Mouse (Mus musculus) frontal cortex, postnatal 36 days (tissue): ENCODE measurements around the gene Lamtor1.
A peak's percentile ranks its signal among the peaks of the same experiment; 100 is the strongest.
"Not testable (repeated sequence)": the region's sequence is repeated elsewhere in the genome, so short reads cannot be mapped to it uniquely, and the experiment has no call there.

Experiments used
- DNase-seq, 2 experiments: peaks; one replicate each; pipeline ENCODE4 v3.0.0; 2022; ENCODE audit warnings: low spot score in 2 of 2

The Lamtor1 gene

DNA sequence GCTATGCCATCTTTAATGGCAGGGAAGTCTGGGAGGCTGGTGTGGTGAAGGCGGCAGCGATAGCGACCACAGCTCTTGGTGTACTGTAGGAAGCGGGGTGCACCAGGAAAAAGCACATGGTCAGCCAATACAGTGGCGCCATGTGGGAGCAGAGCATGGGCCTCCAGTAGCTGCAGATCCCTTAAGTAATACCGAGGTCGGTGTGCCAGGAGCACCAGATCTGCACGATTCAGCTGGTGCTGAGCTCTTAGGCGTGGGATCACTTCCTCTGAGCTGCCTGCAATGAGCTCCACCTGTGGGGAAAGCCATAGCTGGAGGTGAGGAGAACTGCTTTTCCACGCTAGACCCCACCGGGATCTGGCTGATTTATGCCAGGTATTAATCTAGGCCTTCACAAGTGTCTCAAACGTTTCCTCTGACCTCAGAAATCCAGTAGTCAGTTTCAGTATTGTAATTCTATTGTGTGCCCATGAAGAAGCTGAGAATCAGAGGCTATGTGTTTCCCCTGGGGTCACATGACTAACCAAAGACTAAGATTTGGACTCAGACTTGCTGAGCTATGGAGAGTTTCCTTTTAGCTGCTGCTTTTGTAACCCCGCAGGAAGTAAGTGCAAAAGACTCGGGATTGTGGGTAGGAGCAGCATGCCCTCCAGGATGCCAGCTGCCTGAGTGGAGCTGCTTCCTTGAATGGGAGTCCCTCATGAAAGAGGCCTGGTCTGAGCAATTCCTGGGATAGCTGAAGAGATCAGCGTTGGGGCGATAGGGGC lies 5.2 kb upstream of the Lamtor1 start:
- DNase-seq = no peak

GRCm38 (mm10) chr7:101901969-101902368 lies 3.7 kb upstream of the Lamtor1 start:
- no peak for DNase-seq

DNA sequence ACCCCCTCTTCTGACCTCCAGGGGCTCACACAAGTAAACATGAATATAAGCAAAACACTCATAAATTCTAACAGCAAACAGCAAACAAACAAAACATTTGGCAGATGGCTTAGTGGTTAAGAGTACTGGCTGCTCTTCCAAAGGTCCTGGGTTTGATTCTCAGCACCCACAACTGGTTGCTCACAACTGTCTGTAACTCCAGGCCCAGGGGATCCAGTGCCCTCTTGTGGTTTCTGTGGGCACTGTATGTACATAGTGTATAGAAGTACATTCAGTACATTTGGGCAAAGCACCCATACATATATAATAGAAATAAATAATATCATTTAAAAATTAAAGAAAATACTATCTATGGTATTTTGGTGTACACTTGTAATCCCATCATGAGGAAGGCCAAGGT lies 2.9 kb upstream of the Lamtor1 start:
- no peak for DNase-seq

- DNase-seq = no peak
Measured at GRCm38 (mm10) chr7:101906287-101906681, 580 bp downstream of the Lamtor1 start, which contains the start of gene Tomt. Tomt (minus strand) TSS chr7:101906359.

GRCm38 (mm10) chr7:101906696-101907095 lies 992 bp downstream of the Lamtor1 start:
- DNase-seq = no peak

DNA sequence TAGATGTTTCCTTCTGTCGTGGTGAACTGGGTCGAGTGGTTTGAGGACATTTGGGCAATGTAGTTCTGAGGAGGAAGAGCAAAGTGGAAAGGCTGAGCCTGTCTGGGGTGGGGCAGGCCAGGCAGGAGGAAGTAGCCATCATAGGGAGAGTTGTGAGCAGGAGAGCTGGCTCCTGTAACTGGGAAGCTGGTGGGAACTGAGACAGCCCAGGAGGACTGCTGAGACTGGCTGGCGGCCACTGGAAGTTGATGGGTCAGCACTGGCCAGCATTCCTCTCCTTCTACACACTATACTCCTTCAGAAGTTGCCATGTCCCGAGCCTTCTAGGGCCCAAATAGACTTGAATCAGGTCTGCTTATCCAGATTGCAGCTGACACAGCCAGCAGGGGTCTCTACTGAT lies 2.7 kb downstream of the Lamtor1 start:
- no peak for DNase-seq

- DNase-seq = no peak
Measured at GRCm38 (mm10) chr7:101910138-101910537, 4.4 kb downstream of the Lamtor1 start.

DNA sequence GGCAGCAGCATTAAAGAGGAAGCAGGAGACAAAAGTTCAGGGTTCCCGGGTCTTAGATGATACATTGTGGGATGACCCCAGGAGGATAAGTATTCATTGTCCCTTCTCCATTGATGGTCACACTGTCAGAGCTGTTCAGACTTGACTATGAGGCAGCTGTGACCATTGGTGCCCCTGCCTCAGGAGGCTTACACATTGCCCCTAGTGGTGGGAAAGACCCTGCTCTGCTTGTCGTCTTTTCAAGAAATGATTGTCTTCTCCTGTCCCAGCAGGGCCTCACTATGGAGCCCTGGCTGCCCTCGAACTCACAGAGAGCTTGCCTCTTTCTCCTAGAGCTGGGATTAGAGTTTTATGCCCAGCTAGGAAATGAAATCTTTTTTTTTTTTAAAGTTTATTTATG lies 6.3 kb downstream of the Lamtor1 start:
- DNase-seq = no peak

DNA sequence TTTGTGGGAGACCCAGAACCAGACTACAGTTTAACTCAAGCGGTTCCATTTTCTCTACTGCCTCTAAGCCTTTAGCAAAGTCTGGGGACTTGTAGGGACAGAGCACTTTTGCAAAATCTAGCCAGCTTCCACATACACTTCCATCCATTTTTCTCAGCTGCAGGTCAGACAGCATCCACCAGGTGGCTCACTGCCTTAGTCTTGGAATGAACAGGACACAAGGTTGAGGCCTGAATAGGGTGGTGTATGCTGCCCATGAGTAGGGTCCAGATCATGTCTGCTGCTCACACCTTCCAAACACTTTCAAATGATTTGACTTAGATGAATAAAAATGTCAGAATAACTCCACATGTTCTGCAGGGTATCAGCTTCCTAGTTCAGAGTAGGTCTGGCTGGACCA lies 12.4 kb downstream of the Lamtor1 start:
- DNase-seq = peak; percentile 62 to 67

- not testable (repeated sequence) for DNase-seq
Measured at GRCm38 (mm10) chr7:101925892-101926291, 20.2 kb downstream of the Lamtor1 start.

DNA sequence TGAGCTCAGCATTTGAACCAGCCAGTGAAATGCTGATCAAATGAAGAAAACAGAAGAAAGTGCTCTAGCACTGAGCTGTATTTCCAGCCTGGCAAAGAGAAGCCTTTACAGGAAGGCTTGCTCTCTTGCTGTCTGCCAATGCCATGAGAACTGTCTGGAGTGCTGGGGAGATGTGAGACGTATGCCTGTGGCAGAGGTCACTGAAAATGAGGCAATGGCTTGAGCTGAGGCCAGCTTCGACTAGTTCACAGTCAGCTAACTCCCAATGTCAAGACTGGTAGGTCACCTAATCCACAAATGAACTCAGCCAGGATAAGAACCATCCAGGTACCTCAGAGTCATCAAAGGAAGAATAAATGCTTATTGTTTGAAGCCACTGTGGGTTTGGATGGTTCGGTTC lies 22.4 kb downstream of the Lamtor1 start:
- no peak for DNase-seq

- no peak for DNase-seq
Measured at GRCm38 (mm10) chr7:101932551-101932950, 26.8 kb downstream of the Lamtor1 start.

DNA sequence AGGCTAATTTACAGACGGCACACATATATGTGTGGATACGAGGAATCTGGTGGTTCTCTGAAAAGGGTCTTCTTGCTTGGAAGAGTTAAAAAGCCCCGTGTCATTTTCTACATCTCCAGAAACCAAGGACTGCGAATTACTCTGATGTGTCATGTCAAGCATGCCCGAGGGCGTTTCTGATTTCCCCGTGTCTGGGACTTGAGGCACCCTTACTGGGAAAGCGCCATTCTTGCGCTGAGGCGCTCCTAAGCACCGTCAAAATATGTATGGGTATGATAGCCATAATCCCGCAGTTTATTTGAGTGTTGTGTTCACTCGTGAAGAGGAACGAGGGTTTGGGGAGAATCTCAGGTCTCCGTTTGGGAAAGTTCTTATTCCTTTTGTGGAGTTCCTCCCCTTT lies 27.6 kb downstream of the Lamtor1 start:
- DNase-seq = no peak

GRCm38 (mm10) chr7:101933751-101934240 lies 28.1 kb downstream of the Lamtor1 start, which contains the start of the genes Lrrc51 and Numa1:
Lrrc51 (minus strand) TSS chr7:101933895.
Numa1 (plus strand) TSS chr7:101934111.
- DNase-seq = peak; percentile 97 to 98

- no peak for DNase-seq
Measured at GRCm38 (mm10) chr7:101935957-101936356, 30.3 kb downstream of the Lamtor1 start.

- no peak for DNase-seq
Measured at GRCm38 (mm10) chr7:101936996-101937395, 31.3 kb downstream of the Lamtor1 start.

- peak in 1 of 2 experiments; percentile 15 for DNase-seq
Measured at GRCm38 (mm10) chr7:101937569-101937968, 31.9 kb downstream of the Lamtor1 start.

DNA sequence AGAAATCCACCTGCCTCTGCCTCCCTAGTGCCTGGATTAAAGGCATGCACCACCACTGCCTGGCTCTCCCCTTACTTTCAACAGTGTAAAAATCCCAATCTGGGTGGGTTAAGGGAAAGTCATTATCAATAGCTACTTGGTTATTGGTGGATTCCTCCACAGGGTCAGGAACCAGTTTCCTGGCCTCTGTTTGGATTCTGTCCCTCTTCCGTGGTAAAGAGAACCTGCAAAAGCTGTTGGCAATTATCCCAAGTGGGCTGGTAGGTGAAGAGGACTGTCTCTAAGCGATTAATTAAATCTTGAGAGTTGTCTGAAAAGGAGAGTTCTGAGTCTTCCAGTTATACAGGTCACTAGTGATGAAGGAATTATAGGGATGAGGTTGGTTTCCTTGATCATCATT lies 32.6 kb downstream of the Lamtor1 start:
- no peak for DNase-seq

- DNase-seq = no peak
Measured at GRCm38 (mm10) chr7:101939758-101940157, 34.1 kb downstream of the Lamtor1 start.

DNA sequence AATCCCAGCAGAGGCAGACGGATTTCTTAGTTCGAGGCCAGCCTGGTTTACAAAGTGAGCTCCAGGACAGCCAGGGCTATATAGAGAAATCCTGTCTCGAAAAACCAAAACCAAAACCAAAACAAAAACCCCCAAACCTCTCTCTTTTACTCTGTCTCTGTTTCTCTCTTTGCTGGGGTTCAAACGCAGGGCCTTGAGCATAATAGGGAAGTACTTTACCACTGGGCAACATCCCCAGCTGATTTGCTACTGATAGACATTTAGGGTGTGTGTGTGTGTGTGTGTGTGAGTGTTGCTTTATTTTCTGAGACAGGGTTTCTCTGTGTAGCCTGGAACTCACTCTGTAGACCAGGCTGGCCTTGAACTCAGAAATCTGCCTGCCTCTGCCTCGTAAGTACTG lies 43.3 kb downstream of the Lamtor1 start:
- not testable (repeated sequence) for DNase-seq

GRCm38 (mm10) chr7:101951648-101952047 lies 45.9 kb downstream of the Lamtor1 start:
- no peak for DNase-seq

DNA sequence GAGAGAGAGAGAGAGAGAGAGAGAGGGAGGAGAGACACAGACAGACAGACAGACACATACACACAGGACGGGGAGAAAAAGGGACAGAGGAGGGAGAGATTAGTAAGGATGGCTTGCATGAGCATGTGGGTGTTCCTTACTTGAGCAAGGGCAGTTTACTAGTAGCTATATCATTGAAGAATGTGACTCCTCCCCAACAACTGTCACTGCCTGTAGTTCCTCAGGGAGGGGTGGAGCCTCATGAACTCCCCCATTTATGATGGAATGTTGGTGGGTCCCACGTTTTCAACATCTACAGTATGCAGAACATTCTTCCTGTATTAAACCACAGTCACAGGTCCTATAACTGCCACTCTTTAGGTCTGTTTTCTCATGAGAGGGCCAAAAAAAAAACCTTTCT lies 46.4 kb downstream of the Lamtor1 start:
- no peak for DNase-seq

DNA sequence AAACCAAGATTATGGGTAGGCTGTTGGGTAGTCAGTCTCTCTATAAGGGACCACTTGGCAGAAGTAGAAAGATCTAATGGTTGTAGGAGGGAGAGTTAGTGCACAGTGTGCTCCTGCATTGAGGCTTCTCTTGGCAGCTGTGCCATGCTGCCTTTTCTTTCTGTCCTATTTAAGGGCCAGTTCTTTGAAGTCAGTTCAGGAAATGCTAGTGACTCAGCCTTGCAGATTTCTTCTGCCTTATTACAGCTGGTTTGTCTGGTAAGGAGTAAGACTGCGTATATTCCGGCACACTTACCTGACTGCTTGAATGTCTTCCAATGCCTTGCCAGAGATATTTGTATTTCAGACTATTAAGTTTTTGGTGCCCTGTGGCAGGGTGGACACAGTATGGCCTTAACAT lies 48.5 kb downstream of the Lamtor1 start:
- peak in 1 of 2 experiments; percentile 35 for DNase-seq
